Mouse (Mus musculus) frontal cortex, postnatal 10 days (tissue): ENCODE results near the gene Mtmr10.
A peak's percentile ranks its signal among the peaks of the same experiment; 100 is the strongest.

Experiments
- DNase-seq, 2 experiments: peaks; one replicate each; pipeline ENCODE4 v3.0.0; 2022; ENCODE audit warnings: low spot score in 2 of 2, mixed read lengths in 1 of 2

Gene Mtmr10

GRCm38 (mm10) chr7:64291722-64292121, 4.3 kb downstream of the Mtmr10 start:
- no peak for DNase-seq

- no peak for DNase-seq
These were observed 9.0 kb downstream of the Mtmr10 start for GRCm38 (mm10) chr7:64296286-64297010.

GRCm38 (mm10) chr7:64310241-64310640, 22.8 kb downstream of the Mtmr10 start:
- no peak for DNase-seq

- no peak for DNase-seq
These were observed 23.3 kb downstream of the Mtmr10 start for GRCm38 (mm10) chr7:64310756-64311155.

GRCm38 (mm10) chr7:64312811-64313210, 25.4 kb downstream of the Mtmr10 start:
- DNase-seq, result no peak

GRCm38 (mm10) chr7:64321125-64321524, 33.7 kb downstream of the Mtmr10 start:
- DNase-seq, result no peak

GRCm38 (mm10) chr7:64321658-64322057, 34.2 kb downstream of the Mtmr10 start:
- DNase-seq, result no peak

GRCm38 (mm10) chr7:64326892-64327291, 39.4 kb downstream of the Mtmr10 start:
- DNase-seq, result peak; percentile 41 to 69

GRCm38 (mm10) chr7:64327486-64327885, 40.0 kb downstream of the Mtmr10 start:
- DNase-seq, result no peak

GRCm38 (mm10) chr7:64331309-64331708, 43.9 kb downstream of the Mtmr10 start:
- DNase-seq, result no peak

- no peak for DNase-seq
These were observed 45.2 kb downstream of the Mtmr10 start for GRCm38 (mm10) chr7:64332686-64333085.

- DNase-seq, result no peak
These were observed 60.4 kb downstream of the Mtmr10 start for GRCm38 (mm10) chr7:64347813-64348212.

GRCm38 (mm10) chr7:64349147-64349861, 61.9 kb downstream of the Mtmr10 start:
- DNase-seq, result peak in 1 of 2 experiments; percentile 30

- peak; percentile 50 to 62 for DNase-seq
These were observed 63.6 kb downstream of the Mtmr10 start for GRCm38 (mm10) chr7:64351087-64351486.

- no peak for DNase-seq
These were observed 66.8 kb downstream of the Mtmr10 start for GRCm38 (mm10) chr7:64354206-64354605.

- DNase-seq, result no peak
These were observed 69.2 kb downstream of the Mtmr10 start for GRCm38 (mm10) chr7:64356661-64357060.

- DNase-seq, result peak; percentile 44 to 52
These were observed 70.0 kb downstream of the Mtmr10 start for GRCm38 (mm10) chr7:64357405-64357804.

GRCm38 (mm10) chr7:64358666-64359065, 71.2 kb downstream of the Mtmr10 start:
- no peak for DNase-seq

GRCm38 (mm10) chr7:64359943-64360585, 72.6 kb downstream of the Mtmr10 start:
- DNase-seq, result no peak

- peak in 1 of 2 experiments; percentile 38 for DNase-seq
These were observed 73.1 kb downstream of the Mtmr10 start for GRCm38 (mm10) chr7:64360586-64360945.

- DNase-seq, result no peak
These were observed 78.4 kb downstream of the Mtmr10 start for GRCm38 (mm10) chr7:64365863-64366262.

GRCm38 (mm10) chr7:64369841-64370240, 82.4 kb downstream of the Mtmr10 start:
- no peak for DNase-seq
